Comparison of ENCODE assay signal across 35 mouse cellular contexts in the genomic region with DNA sequence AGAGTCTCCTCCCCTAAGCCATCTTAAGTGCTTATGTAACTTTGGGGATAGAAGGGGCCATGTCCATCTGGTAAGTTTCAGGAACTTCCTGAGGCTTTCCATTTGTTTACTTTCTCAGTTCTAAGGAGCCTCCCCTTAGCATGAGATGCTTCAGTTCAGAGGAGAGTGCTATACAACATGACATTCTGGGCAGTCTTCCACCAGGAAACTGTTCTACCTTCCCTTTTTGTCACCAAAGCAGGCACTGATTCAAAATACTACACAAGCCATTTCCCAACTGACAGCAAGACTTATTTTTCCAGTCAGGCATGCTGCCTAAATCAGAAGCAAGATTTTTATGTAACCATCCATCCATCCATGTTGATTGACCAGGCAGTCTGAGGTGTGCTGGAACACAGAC.
"Had no signal": no experiment of that assay in that cellular context is flagged by ENCODE, and none has a peak within 500 bp of the region (broad histone marks: within the 10 kb centered on the region; RNA-seq: fewer than 3 reads in every experiment).

No protein-coding gene starts in this region.

- H3K4me1 ChIP-seq: heart, embryonic 12.5 days; heart, embryonic 13.5 days; heart, embryonic 15.5 days; hindbrain, embryonic 10.5 days; hindbrain, embryonic 12.5 days; hindbrain, embryonic 13.5 days; intestine, embryonic 15.5 days; kidney, embryonic 15.5 days had no signal

- H3K9me3 ChIP-seq: heart, embryonic 12.5 days; heart, embryonic 15.5 days; hindbrain, embryonic 10.5 days; hindbrain, embryonic 12.5 days; hindbrain, embryonic 13.5 days; hindbrain, embryonic 15.5 days; intestine, embryonic 15.5 days; kidney, embryonic 15.5 days had no signal

- DNase-seq: heart, postnatal 10 days; heart, postnatal 14 days; heart, postnatal 36 days; heart, postnatal 4 days; kidney, adult 11 months; kidney, adult 18-20 months; kidney, adult 2 months; kidney, adult 8-10 months; kidney, adult 9 months; kidney, postnatal 10 days; kidney, postnatal 14 days; kidney, postnatal 25 days; kidney, postnatal 36 days; kidney, postnatal 4 days; layer of hippocampus, adult 9-11 months; layer of hippocampus, postnatal 36 days had no signal

- H3K4me2 ChIP-seq: heart, embryonic 11.5 days; heart, embryonic 12.5 days; heart, embryonic 13.5 days; heart, embryonic 15.5 days; hindbrain, embryonic 12.5 days; hindbrain, embryonic 13.5 days; hindbrain, embryonic 14.5 days; hindbrain, embryonic 15.5 days; intestine, embryonic 15.5 days; kidney, embryonic 15.5 days had no signal

- ATAC-seq: hindbrain, embryonic 16.5 days; hindbrain, postnatal 0 days; inflammation-experienced regulatory T-cells, adult 6 months; intestine, embryonic 15.5 days; intestine, embryonic 16.5 days; intestine, postnatal 0 days had no signal

- H3K27ac ChIP-seq: heart, embryonic 13.5 days; heart, embryonic 15.5 days; hindbrain, embryonic 10.5 days; hindbrain, embryonic 12.5 days; hindbrain, embryonic 13.5 days; hindbrain, embryonic 14.5 days; hindbrain, embryonic 15.5 days; hindbrain, postnatal 0 days; intestine, embryonic 15.5 days; kidney, embryonic 15.5 days; kidney, postnatal 0 days; layer of hippocampus, adult 2 months; left cerebral cortex, adult 2 months had no signal

- H3K4me3 ChIP-seq: heart, embryonic 12.5 days; heart, embryonic 13.5 days; heart, embryonic 15.5 days; hindbrain, embryonic 10.5 days; hindbrain, embryonic 12.5 days; hindbrain, embryonic 13.5 days; hindbrain, embryonic 15.5 days; intestine, embryonic 15.5 days; kidney, embryonic 15.5 days; layer of hippocampus, adult 2 months; left cerebral cortex, adult 2 months had no signal

- H3K27me3 ChIP-seq: heart, embryonic 12.5 days; heart, embryonic 13.5 days; heart, embryonic 15.5 days; hindbrain, embryonic 12.5 days; hindbrain, embryonic 13.5 days; hindbrain, embryonic 15.5 days; intestine, embryonic 15.5 days; kidney, embryonic 15.5 days had no signal

- H3K36me3 ChIP-seq: heart, embryonic 15.5 days; hindbrain, embryonic 10.5 days; hindbrain, embryonic 12.5 days; hindbrain, embryonic 13.5 days; hindbrain, embryonic 15.5 days; intestine, embryonic 15.5 days; kidney, embryonic 15.5 days had no signal

- H3K9ac ChIP-seq: heart, embryonic 12.5 days; heart, embryonic 13.5 days; heart, embryonic 15.5 days; hindbrain, embryonic 12.5 days; hindbrain, embryonic 13.5 days; hindbrain, embryonic 14.5 days; hindbrain, embryonic 15.5 days; intestine, embryonic 15.5 days; kidney, embryonic 15.5 days had no signal
